8 mouse cellular contexts compared by ENCODE assay signal in the genomic region with DNA sequence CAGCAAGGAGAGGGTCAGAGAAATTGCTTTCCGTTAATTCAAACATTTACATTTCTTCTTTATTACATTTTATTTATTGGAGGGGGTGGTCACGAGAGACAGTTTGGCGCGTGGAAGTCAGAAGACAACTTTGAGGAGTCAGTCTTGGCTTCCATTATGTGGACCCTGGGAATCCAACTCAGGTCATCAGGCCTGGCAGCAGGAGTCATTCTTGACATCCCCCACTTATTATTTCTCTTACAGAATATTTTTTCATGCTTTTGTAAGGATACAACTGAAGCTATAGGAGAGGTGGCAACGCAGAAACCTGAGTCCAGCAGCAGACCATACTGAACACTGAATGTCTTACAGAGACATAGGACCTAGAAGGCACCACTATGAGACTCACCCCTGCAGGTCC. TPM values are rescaled to one million over a fixed set of nuclear protein-coding genes. Genes with fewer than 3 reads are reported as not detected.
DNase-seq lines count a peak whose midpoint lies in the region; ATAC-seq and TF ChIP-seq lines count a peak whose summit lies in the region.

No protein-coding gene starts in this region.

- no peak overlapping the region for H3K9ac ChIP-seq in heart, adult 2 months (ENCODE audit: low read depth, low read length)
- no peak overlapping the region for H3K9ac ChIP-seq in lung, embryonic 16.5 days (ENCODE audit: low read length)
- H3K9ac ChIP-seq in limb, embryonic 13.5 days, result no peak overlapping the region; the same call in 1 of the 2 replicates
- H3K9ac ChIP-seq in stomach, embryonic 15.5 days, result no peak overlapping the region

- H3K27ac ChIP-seq in heart, adult 2 months, result peak overlapping the region; percentile 86
- H3K27ac ChIP-seq in lung, embryonic 16.5 days (ENCODE audit: low read length), result peak overlapping the region; percentile 19
- H3K27ac ChIP-seq in limb, embryonic 13.5 days, result no peak overlapping the region
- no peak overlapping the region for H3K27ac ChIP-seq in stomach, embryonic 15.5 days

- no peaks in the 10 kb centered on the region for H3K9me3 ChIP-seq in lung, embryonic 16.5 days (ENCODE audit: control insufficient read depth, low read length)
- no peaks in the 10 kb centered on the region for H3K9me3 ChIP-seq in limb, embryonic 13.5 days
- H3K9me3 ChIP-seq in stomach, embryonic 15.5 days, result no peaks in the 10 kb centered on the region

- TF ChIP-seq POLR2A in heart, adult 2 months (IDR thresholded peaks at IDR 0.05; ENCODE audit: insufficient read depth, low read depth, low read length), result no peak

- no peak for DNase-seq in heart, adult 2 months
- no peak for DNase-seq in heart, postnatal 10 days
- no peak for DNase-seq in lung, adult 18-20 months
- no peak for DNase-seq in thymus, postnatal 36 days
- no peak for DNase-seq in urinary bladder, postnatal 25 days (ENCODE audit: low spot score)

- TF ChIP-seq CTCF in heart, adult 2 months (IDR thresholded peaks at IDR 0.05), result no peak

- TF ChIP-seq EP300 in heart, adult 2 months (IDR thresholded peaks at IDR 0.05; ENCODE audit: insufficient read depth, low read depth, low read length), result no peak

- H3K4me1 ChIP-seq in heart, adult 2 months (ENCODE audit: control insufficient read depth, insufficient read depth, low read length), result peaks cover 5% of the 10 kb centered on the region
- H3K4me1 ChIP-seq in lung, embryonic 16.5 days (replicated peaks; ENCODE audit: control insufficient read depth, insufficient read depth, low read length), result peaks cover 6% of the 10 kb centered on the region; the same call in 1 of the 2 replicates
- H3K4me1 ChIP-seq in limb, embryonic 13.5 days, result peaks cover 15% of the 10 kb centered on the region
- peaks cover 10% of the 10 kb centered on the region; the same call in 1 of the 2 replicates for H3K4me1 ChIP-seq in stomach, embryonic 15.5 days

- no peaks in the 10 kb centered on the region for H3K36me3 ChIP-seq in heart, adult 2 months (ENCODE audit: control insufficient read depth, insufficient read depth, low read length)
- no peaks in the 10 kb centered on the region for H3K36me3 ChIP-seq in lung, embryonic 16.5 days (ENCODE audit: control insufficient read depth, insufficient read depth, low read length)
- H3K36me3 ChIP-seq in limb, embryonic 13.5 days, result no peaks in the 10 kb centered on the region
- no peaks in the 10 kb centered on the region for H3K36me3 ChIP-seq in stomach, embryonic 15.5 days

- no peaks in the 10 kb centered on the region for H3K27me3 ChIP-seq in heart, adult 2 months (ENCODE audit: control insufficient read depth, insufficient read depth, low read length)
- H3K27me3 ChIP-seq in lung, embryonic 16.5 days (ENCODE audit: control insufficient read depth, insufficient read depth, low read depth, low read length), result peaks cover 5% of the 10 kb centered on the region; the same call in 1 of the 2 replicates
- H3K27me3 ChIP-seq in limb, embryonic 13.5 days, result peaks cover 15% of the 10 kb centered on the region
- H3K27me3 ChIP-seq in stomach, embryonic 15.5 days (replicated peaks), result no peaks in the 10 kb centered on the region

- H3K4me2 ChIP-seq in lung, embryonic 16.5 days (ENCODE audit: low read depth, low read length), result peak overlapping the region; percentile 82
- H3K4me2 ChIP-seq in limb, embryonic 13.5 days (replicated peaks), result peak overlapping the region; percentile 96
- H3K4me2 ChIP-seq in stomach, embryonic 15.5 days, result peak overlapping the region; percentile 94

- 78% methylated on average over 5 of the region's 5 CpGs for whole genome bisulfite sequencing in heart, adult 2 months
- 54% methylated on average over 5 of the region's 5 CpGs for WGBS in lung, embryonic 16.5 days
- WGBS in limb, embryonic 13.5 days, result 56% methylated on average over 5 of the region's 5 CpGs
- WGBS in stomach, embryonic 15.5 days, result 49% methylated on average over 5 of the region's 5 CpGs

- H3K4me3 ChIP-seq in heart, adult 2 months, result peak overlapping the region; percentile 54; the same call in 1 of the 2 replicates
- H3K4me3 ChIP-seq in lung, embryonic 16.5 days (ENCODE audit: low read length), result no peak overlapping the region; the same call in none of the 2 replicates
- peak overlapping the region; percentile 69; the same call in 1 of the 2 replicates for H3K4me3 ChIP-seq in limb, embryonic 13.5 days
- no peak overlapping the region for H3K4me3 ChIP-seq in stomach, embryonic 15.5 days (replicated peaks)

- intact Hi-C loops in heart, adult 2 months (cut with DNase I), result loop anchor here (2.0 to 5.0 kb wide), 5 partner anchors 42 to 492 kb away; no protein-coding TSS in a partner anchor
- intact Hi-C loops in heart, postnatal 10 days (cut with DNase I), result no loop called here

- no peaks in the 10 kb centered on the region for H3K79me2 ChIP-seq in heart, adult 2 months (replicated peaks; ENCODE audit: control insufficient read depth, insufficient read depth, low read length)

- no peak for ATAC-seq in lung, embryonic 16.5 days (ENCODE audit: low read depth)
- no peak for ATAC-seq in limb, embryonic 13.5 days (ENCODE audit: low FRiP score, low read depth)
- ATAC-seq in stomach, embryonic 15.5 days (ENCODE audit: insufficient read depth, low FRiP score, low read depth), result no peak

RNA-seq across cellular contexts. Expression of gene Tbc1d8, which starts 0.7 kb away (rescaled TPM):
- 1 to 10 TPM; 5.2 to 6.1 TPM for total RNA-seq in heart, adult 2 months (2021)
- polyA plus RNA-seq in heart, adult 2 months (2012; rRNA removed), result 6.3 and 8.3 TPM in 2 replicates
- 1 to 10 TPM; 6.6 to 7.4 TPM for total RNA-seq in heart, postnatal 10 days (2021)
- 13.3 and 14.7 TPM in 2 replicates for polyA plus RNA-seq in lung, embryonic 16.5 days (2015; fragmentation: Nextera tagmentation; extraction: Ambion mirVana)
- polyA plus RNA-seq in limb, embryonic 13.5 days (2015; fragmentation: Nextera tagmentation; extraction: Ambion mirVana), result 8.8 and 10.4 TPM in 2 replicates
- 11.7 and 12.5 TPM in 2 replicates for polyA plus RNA-seq in stomach, embryonic 15.5 days (2015; fragmentation: Nextera tagmentation; extraction: Ambion mirVana)

RNA-seq across cellular contexts. Expression of gene Cnot11, which starts 55.5 kb away (rescaled TPM):
- total RNA-seq in heart, adult 2 months (2021), result 10 to 100 TPM; 13.2 to 15.6 TPM
- 9.8 and 11.9 TPM in 2 replicates for polyA plus RNA-seq in heart, adult 2 months (2012; rRNA removed)
- 10 to 100 TPM; 17.7 to 18.3 TPM for total RNA-seq in heart, postnatal 10 days (2021)
- polyA plus RNA-seq in lung, embryonic 16.5 days (2015; fragmentation: Nextera tagmentation; extraction: Ambion mirVana), result 11.7 TPM in 2 replicates
- 22.9 and 23.2 TPM in 2 replicates for polyA plus RNA-seq in limb, embryonic 13.5 days (2015; fragmentation: Nextera tagmentation; extraction: Ambion mirVana)
- 20.3 and 22.3 TPM in 2 replicates for polyA plus RNA-seq in stomach, embryonic 15.5 days (2015; fragmentation: Nextera tagmentation; extraction: Ambion mirVana)

Comparison
In these comparisons a context has a peak if more than half of its experiments do, and no peak if none do; other contexts are left out.
1. H3K27ac ChIP-seq: peak in heart, adult 2 months (single experiment) and lung, embryonic 16.5 days (single experiment); none in limb, embryonic 13.5 days (single experiment) and stomach, embryonic 15.5 days (single experiment).
2. H3K4me3 ChIP-seq: peak in heart, adult 2 months (single experiment) and limb, embryonic 13.5 days (single experiment); none in lung, embryonic 16.5 days (single experiment) and stomach, embryonic 15.5 days (single experiment).
3. Peak in every context shown above with its lines, with median percentiles within 50 percentile points of each other: H3K4me2 ChIP-seq.